Mouse (Mus musculus): ENCODE results near the gene 1810055G02Rik.

DNA sequence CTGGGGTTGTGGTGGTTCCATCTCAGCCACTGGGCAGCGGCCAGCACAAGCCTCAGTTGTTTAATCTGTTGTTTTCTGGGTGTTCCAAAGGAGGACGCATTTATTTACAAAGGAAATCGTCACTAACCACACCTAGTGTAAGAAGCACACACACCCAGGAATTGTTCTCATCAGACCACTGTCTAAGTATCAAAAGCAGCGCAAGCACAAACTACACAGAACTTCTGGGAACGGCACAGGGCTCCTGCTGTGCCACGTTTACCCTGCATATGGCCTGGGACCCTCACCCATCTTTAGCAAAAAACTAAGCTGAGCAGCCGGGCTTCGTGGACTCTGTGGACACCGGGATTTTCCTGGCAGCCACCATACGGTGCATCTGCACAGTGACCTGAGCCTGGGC is 39.5 kb upstream of the 1810055G02Rik start:
- no peak for TF ChIP-seq POLR2A (IDR thresholded peaks at IDR 0.05; ENCODE audit: control insufficient read depth in 1 of 2, insufficient read depth in 1 of 2, low read depth in 1 of 2, low read length in 2 of 2, poor library complexity in 1 of 2)
- TF ChIP-seq POLR2AphosphoS5 (IDR thresholded peaks at IDR 0.05; ENCODE audit: borderline replicate concordance, low read depth, low read length): no peak
- TF ChIP-seq CTCF (IDR thresholded peaks at IDR 0.05 in 2 of 3, conservative IDR thresholded peaks at IDR 0.05 in 1 of 3; ENCODE audit: control insufficient read depth in 1 of 3, insufficient read depth in 1 of 3, low read depth in 2 of 3, low read length in 3 of 3, poor library complexity in 1 of 3, severe bottlenecking in 1 of 3): no peak
- no peak for TF ChIP-seq TAL1 (IDR thresholded peaks at IDR 0.05; ENCODE audit: low read length)
- no peak for TF ChIP-seq KAT2A (conservative IDR thresholded peaks at IDR 0.05; ENCODE audit: low read depth, low read length)
- no peak for TF ChIP-seq TBP (IDR thresholded peaks at IDR 0.05; ENCODE audit: low read depth, low read length)
- TF ChIP-seq POLR2AphosphoS2 (IDR thresholded peaks at IDR 0.05; ENCODE audit: low read length): no peak
- no peak for TF ChIP-seq HCFC1 (IDR thresholded peaks at IDR 0.05; ENCODE audit: low read depth, low read length)
- TF ChIP-seq SIN3A (IDR thresholded peaks at IDR 0.05; ENCODE audit: low read length): no peak
- no peak for TF ChIP-seq ELF1 (IDR thresholded peaks at IDR 0.05; ENCODE audit: low read depth, low read length)
- no peak for TF ChIP-seq EP300 (IDR thresholded peaks at IDR 0.05; ENCODE audit: low read depth in 1 of 2, low read length in 2 of 2)
- TF ChIP-seq MEF2A (IDR thresholded peaks at IDR 0.05; ENCODE audit: extremely low read depth, insufficient replicate concordance, low read depth, low read length, poor library complexity, severe bottlenecking): no peak
- no peak for TF ChIP-seq UBTF (IDR thresholded peaks at IDR 0.05; ENCODE audit: borderline replicate concordance, insufficient read depth, low read depth, low read length)
